Mouse (Mus musculus) naive thymus-derived CD4-positive, alpha-beta T cell, adult 2 months (primary cell): Measurements from ENCODE around the gene Ankrd39.

Experiments used
- DNase-seq: peaks from one replicate; pipeline ENCODE4 v3.0.0-alpha.2; 2011; ENCODE audit warnings: low read depth

Gene Ankrd39

DNA sequence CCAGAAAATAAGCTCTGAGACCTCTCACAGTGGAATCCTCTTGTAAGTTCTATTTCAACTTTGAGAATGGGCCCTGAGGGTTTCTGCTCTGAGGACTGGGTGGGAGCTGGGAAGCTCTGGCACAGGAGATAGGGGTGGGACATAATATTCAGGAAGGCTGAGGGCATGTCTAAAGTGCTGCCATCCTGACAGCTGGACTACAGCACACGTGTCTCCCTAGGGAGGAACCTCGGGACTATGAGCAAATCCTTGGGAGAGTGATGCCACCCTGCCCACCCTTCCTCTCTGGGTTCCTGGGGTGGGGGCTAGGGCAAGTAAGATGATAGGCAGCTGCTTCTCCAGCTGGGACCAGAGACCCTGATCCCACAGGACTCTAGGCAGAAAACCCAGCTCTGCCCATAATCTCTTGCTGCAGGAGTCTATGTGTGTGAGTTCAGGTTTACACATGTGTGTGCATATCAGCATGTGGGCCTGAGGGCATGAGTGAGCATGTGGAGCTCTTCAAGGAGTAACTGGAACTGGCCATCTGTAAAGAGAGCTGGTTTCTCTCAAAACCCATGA lies 25.0 kb upstream of the Ankrd39 start:
- no peak for DNase-seq

DNA sequence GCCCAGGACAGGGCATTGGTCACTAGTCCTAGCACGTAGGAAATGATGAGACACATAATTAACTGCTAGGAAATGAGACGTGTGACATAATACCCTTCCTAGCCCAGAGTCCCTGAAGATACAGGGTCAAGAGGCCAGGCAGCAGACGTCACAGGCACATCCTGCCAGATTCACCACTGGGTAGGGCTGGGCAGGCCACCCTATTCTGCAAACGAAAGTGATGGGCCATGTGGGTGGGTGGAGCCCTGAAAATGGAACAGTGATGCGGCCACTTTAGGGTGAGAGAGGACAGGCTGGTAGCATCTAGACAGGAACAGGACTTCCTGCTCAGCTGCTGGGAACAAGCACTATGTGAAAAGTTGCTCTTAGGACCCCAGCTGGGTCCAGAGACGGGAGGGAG lies 24.4 kb upstream of the Ankrd39 start:
- DNase-seq = no peak

DNA sequence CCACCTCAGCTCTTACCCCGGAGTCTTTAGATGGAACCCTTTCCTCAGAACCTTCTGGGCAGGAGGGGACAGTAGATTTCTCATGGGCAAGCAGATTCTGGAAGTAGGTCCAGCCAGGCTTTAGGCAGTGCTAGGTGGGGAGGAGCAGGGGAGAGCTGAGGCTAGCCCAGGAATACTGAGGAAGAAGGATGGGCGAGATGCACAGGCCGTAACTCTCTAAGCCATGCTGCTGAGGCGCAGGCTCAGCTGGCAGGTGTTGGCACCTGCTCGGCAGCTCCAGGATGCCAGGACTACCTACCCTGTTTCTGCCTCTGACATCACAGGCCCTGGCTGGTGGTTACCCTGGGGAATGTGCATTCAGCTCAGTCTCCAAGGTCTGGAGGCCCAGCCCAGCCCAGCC lies 23.1 kb upstream of the Ankrd39 start:
- no peak for DNase-seq

DNA sequence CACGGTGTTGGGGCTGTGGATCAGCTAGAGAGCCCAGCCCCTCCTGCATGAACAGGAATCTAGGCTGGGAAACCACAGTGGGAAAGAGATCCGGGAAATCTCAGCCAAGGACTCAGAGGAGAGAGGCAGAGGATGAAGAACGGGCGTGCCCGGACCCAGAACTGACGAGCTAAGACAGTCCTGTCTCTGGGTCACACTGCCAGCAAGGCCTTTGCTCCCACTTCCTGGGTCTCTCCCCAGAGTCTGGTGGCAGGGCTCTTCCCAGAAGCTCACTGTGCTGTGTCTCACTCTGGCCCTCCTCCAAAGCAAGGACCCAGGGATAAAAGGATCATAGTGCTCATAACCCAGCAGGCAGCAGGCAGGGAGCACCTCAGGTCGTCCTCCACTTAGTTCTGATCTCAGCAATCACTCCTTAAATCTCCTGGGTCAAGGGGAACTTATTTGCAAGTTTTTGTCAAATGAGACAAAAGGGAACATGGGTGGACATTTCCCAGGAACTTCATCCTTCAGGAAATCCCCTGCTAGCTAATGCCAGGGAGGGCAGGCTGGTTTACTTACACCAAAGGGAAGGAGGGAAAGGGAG lies 22.5 kb upstream of the Ankrd39 start:
- no peak for DNase-seq

DNA sequence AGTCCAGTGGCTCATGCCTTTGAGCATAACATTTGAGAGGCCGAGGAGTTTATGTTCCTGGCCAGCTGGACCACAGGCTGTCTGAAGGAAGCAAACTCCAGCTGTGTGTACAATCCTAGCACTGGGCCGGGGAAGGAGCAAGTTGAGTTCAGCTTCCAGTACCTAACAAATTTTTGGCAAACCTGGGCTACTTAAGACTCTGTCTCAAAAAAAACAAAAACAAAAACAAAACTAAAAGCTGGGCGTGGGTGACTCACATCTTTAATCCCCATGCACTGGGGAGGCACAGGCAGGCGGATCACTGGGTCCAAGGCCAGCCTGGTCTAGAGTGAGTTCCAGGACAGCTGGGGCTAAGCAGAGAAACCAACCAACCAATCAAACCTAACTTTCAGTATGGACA lies 21.5 kb upstream of the Ankrd39 start:
- no peak for DNase-seq

DNA sequence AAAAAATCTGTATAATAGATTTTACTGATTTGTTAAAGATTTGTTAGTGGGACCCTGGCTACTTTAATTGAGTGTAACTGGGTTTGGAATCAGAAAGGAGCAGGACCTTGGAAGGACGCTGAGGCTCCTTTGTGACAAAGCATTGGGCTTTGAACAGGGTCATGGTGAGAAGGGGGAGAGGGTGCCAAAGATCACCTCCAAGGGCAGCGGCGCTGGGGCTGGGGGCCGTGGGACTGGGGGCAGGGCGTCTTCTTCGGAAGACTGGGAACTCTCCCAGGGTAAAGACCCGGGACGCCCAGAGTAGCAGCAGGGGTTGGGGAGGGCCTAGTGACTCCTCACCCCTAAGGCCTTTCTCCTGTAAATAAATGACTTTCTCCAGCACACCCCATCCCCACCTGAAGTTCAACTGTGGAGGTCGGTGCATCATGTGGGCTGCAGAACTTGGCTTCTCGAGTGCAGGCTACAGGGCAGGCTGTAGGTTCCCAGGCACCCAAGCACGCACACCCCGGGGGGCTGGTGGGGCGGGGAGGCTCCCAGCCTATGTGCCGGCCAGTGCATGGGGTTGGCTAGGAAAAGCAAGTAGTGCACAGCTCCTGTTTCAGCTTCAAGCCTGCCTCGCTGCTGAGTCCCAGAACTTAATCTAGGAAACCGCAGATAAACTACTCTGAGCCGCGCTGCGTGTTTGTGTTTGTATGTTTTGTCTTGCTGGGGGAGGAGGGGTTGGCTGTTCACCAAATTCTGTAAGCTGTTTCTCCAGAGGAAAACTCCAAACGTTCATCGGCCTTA lies 20.8 kb upstream of the Ankrd39 start:
- DNase-seq = no peak

DNA sequence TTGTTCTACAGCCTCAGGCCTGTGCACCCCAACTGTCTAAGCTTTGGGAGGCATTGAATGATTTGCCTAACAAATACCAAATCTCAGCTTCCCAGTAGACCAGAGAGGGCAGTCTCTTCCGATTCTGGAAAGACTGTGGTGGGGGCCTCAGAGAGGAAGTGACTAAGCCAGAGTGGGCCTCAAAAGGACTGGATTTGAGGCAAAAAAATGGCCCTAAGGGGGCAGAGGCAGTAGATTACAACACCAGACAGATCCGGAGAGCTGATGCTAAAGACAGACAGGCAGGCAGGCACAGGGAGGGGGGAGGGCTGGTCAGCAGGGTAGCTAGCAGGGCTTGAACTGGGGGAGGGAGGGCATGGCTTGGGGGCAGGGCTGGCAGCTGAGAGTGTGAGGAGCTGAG lies 19.2 kb upstream of the Ankrd39 start:
- DNase-seq = no peak

DNA sequence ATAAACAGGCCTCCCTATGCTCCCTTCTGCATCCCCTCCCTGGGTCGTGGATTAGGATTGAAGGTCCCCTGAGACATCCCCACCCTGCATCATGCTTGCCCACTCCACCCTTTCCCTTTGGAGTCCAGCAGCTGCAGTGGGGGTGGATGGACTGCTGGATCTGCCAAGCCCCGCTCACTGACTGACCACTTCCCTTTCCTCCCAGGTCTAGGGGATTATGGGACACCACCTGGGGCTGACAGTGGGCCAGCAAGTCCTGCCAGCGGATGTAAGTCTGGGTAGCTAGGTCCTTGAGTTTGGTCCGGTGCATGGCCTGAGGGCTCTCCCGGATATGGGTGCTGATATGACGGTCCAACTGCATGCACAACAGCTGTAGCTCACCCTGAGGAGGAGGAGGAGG lies 16.9 kb upstream of the Ankrd39 start:
- no peak for DNase-seq

DNA sequence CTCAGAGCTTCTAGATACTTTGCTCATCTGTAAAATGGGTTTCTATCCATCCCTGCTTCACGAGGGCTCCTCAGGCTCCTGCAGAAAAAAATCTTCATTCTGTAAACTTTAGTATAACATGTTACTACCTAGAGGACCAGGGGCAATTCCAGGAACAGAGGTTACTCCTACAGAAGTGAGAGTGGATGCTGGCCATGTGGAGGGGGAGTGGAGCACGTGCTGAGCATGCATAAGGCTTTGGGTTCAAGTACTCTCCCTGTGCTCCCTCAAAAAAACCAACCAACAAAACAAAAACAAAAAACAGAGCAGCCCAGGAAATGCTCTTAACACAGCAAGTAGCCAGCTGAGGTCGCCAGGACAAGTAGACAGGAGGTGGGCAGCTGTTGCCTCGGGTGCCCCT lies 16.4 kb upstream of the Ankrd39 start:
- DNase-seq = no peak

DNA sequence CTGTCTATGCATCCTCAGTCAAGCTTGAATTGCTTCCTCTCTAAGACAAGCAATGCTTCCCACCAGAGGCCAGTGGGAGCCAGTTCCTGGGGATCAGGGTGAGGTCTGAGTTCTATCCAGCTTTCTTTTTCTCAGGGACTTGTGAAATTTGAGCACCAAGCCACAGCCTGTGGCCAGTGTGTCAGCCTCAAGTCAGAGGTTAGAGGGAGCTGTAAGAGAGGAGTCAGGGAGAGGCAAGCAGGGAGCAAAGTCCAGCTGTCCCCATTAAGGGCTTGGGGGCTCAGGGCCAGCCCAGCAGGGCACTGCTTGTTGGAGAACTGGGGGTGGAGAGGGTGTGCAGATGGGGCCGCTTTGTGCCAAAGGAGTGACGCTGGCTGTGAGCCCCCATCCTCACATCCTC lies 16.0 kb upstream of the Ankrd39 start:
- no peak for DNase-seq

DNA sequence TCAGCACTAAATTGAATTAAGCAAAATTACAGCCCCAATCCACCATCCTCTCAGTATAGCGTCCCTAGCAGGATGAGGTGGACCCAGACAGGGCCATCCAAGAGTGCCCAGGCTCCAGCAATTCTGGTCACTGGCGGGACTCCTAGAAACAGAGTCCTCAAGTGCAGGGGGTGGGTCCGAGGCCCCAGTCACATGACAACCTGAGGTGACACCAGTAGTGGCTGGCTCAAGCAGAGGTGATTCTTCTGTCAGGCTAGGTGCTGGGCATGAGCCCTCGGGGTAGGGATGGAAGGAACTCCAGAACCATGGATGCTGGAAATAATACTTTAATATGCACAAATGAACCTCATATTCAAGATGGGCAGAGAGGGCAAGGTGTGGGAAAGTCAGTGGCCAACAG lies 15.1 kb upstream of the Ankrd39 start:
- DNase-seq = no peak

DNA sequence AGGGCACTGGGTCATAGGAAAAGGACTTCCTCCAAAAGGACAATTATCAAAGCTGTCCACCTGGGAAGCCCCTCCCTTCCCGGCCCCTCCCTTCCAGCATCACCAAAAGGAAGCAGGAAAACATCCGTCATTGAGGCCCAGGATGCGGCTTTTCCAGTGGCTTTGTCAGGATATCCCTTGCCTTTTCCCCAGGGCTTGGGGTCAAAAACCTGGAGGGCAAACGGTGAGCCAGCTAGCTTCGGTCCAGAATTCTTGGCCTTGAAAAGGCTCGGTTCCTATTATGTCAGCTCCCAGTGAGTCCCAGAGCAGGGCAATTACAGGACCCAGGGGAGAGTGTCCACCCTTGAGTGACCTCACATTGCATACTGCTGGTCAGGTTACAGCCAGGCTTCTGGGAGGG lies 13.7 kb upstream of the Ankrd39 start:
- no peak for DNase-seq

DNA sequence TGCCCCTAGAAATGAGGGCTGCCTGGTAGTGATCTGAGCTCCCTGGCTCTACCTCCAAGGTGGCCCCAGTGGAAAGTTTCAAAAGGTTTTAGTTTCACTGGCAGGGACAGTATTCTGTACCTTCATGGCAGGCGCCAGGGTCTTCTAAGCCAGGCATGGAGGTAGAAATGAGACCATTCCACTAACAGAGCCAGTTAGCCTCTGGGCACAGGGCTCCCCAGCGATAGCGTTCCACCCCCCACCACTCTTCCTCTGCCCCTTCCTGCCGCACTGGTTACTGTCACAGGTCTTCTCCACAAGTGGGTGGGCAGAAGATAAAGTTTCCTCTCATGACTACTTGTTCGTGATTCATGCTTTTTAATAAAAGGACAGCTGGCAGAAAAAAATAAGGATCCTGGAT lies 12.6 kb upstream of the Ankrd39 start:
- no peak for DNase-seq

DNA sequence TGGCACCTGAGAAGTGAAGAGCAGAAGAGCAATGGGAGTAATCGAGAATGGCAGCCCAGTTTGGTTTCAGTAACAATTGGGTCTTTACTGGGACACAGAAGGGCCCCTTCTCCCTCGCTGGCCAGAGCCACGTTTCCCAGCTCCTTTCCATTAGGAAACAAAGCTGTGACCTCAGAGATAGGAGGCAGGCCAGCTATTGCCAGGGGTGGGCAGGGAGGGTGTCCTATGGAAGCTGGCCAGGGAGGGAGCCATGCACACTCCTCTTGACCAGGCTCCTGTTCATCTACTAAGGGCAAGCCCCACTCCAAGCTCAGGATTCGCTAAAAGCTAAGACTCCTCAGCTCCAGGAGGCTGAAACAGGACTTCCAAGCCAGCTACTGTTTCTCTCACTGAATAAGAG lies 12.0 kb upstream of the Ankrd39 start:
- no peak for DNase-seq

DNA sequence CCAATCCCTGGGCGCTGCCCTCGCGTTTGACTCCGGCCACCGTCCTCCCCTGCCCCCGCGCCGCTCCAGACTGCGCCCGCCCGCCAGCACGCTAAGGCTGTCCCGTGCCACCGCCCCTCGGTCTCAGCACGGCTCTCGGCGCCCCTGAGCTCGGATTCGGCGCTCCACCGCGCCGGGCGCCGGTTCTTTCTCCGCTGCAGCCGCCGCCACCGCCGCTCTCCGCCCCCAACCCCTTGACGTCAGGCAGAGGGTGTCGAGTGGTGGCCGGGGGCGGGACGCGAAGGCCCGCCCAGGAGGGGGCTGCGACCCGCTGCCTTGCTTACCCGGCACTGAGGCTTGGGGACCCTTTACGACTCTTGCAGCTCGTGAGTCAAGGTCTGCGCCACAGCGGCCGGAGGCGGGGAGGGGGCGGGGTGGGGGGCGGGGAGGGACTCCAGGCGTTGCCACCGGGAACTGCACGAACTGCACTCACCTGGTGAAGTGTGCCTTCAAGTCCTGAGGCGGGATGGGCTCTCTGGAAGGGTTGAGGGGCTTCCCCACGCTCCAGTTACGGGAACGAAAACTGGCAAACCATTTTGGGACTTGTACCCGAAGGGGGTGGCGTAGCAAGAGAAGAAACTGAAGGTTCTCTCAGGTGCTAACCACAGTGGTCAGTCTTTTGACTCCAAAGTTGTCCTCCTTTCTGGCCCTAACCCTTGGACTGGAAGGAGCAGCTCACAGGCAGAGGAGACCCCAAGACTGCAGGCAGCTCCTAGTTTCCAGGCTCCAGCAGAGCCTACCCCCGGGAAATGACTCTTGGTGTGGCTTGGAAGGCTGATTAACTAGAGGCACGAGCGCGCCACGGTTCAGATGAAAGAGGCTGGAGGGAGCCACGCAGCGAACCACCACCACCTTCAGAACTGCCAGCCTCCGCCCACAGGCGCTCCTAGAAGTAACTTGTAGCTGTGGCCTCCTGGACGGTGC lies 11.1 kb upstream of the Ankrd39 start, which contains the start of gene Sema4c:
TSS of gene Sema4c (minus strand) at position 319 of the 963 bp plus-strand sequence.
- peak; percentile 78 for DNase-seq

DNA sequence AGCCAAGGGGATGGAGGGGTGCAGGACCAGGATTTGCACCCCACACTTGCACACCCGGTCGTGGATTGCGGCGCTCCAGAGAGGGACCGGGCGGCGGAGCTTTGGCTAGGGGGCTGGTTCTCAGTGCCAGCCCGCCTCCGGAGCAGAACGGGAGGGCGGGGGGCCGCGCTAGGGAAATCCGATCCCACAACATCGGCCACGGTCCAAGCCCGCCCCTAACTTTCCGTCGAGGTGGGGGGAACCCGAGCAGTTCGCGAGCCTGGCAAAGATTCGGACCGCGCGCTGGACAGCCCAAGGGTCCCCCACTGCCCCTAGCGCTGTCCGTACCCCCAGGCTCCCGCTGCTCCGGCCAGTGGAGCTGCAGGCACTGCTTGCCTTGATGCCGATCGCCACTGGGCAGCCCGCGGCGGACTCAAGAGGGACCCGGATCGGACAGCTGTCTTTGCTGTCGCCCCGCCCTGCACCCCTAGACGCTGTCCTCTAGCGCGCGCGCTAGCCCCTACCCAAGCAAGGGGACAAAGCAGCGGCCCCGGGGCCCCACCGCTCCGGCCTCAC lies 10.3 kb upstream of the Ankrd39 start:
- DNase-seq = no peak

DNA sequence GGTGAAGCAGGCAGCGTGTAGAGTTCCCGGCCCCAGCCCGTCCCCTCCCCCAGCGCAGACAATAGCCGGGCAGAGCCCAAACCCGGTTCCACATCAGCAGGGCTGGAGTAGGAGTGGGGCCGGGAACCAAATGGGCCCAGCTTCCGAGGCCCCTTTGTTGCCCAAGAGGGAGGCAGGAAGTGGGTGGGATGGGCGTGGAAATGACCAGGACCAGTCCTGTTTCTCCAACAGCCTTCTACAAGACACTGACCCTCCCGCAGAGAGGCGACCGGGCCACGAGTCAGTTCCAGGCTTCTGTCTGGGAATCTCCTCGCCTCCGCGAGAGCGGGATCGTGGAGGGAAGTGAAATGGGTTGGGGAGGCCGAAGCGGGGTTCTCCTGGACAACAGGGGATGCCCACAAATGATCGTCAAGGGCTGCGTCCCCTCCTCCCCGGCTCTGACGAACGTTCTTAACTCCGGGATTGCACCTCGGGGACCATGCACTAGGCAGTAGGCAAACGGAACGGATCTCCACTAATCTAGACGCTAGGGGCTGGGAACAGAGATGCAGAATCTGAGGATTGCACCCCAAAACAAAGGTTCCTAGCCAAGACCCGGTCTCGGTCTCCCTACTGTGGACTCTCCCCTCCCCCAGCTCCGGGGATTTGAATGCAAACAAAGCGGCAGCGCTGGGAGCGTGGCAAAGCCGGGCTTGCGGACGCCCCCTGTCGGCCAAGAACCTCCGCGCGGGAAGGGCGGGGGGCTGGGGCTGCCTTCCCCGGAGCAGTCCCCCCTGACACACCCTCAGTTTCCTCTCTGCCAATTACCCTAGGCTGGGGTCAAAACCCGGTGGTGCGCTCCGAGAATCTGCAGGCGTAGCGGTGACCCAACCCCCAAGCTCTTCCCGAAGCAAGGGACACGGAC lies 9.6 kb upstream of the Ankrd39 start:
- peak; percentile 87 for DNase-seq

DNA sequence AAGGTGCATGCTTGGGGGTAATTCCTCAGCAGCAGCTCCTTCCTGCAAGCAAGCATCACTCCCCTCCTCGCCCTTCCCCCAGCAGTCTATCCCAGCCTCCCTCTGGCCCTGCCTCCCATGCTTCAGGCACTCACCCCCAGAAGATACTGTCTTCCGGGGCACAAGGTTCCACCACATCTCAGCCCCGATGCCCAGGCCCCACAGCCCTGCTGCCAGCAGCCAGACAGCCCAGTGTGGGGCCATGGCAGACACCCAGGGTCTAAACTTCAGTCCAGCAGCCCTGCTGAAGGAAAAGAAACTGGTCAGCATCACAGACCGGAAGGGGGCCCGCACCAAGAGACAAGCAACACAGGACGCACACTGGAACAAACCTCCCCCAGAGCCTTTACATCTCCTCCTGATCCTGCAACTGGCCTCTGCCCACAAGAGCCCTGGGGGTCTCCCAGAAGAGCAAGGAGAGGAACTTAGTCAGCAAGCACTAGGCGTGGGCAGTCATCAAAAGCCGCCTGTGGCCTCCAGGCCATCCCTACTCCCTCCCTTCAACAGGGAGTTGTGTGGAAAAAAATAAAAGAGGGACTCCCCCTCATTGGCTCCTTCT lies 8.7 kb upstream of the Ankrd39 start:
- DNase-seq = peak; percentile 25

DNA sequence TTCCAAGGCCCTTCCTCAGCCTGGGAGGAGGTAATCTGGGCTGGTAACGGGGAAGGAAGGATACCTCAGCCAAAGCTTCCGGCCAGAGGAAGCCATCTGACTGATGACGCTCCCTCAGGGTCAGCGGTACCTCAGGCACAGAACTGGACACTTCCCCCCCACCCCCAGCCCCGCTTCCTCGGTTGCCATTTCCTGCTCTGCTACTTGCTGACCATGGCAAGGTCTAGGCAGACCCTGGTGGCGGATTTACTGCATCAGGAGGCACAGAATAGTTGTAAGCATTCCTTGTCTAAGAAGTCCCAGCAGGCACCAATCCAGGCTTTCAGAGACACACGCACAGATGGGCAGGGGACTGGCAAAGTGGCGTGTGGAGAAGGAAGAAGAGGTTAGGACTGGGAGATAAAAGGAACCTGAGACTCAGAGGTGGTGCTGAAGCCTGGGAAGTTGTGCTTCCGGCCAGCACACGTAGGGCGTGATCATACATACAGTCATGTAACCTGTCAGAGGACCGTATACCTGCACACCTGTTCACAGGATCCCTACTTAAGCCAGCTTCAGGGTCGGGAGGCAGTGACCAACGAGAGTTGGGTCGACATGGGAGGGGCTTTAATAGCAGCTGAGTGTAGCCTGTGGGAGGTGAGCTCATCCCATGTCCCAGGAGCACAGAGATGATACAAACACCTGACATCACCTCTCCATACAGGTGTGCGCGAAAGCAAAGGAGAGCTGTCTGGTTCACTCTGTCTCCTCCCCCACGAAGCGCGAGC lies 7.6 kb upstream of the Ankrd39 start:
- DNase-seq = no peak

DNA sequence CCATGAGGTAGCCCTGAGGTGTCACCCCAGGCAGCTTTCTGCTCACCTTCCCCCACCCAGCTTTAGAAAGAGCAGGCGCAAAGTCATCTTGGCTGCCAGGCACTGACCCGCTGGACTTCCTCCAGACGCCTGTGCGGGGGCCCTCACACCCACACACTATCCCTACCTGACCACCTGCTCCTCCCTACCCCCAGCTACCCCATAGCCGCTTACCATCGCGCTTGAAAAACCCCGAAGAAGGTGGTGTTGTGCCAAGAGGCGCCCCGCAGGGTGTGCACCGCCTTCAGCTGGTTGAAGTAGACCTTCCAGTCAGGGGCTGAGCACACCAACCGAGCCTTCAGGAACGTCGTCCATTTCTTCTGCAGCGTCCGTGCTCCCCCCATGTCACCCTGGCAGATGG lies 5.3 kb upstream of the Ankrd39 start:
- DNase-seq = no peak
